Mouse (Mus musculus) adrenal gland, postnatal 14 days (tissue): ENCODE data around the gene Cdk6. TPM values are rescaled to one million over a fixed set of nuclear protein-coding genes. Genes with fewer than 3 reads are reported as not detected.
A peak's percentile ranks its signal among the peaks of the same experiment; 100 is the strongest.
"Not testable (repeated sequence)": the region's sequence is repeated elsewhere in the genome, so short reads cannot be mapped to it uniquely, and the experiment has no call there.

ENCODE experiments used
- DNase-seq: peaks from one replicate; pipeline ENCODE4 v3.0.0; 2021; ENCODE audit warnings: mixed read lengths
- total RNA-seq: library from RNA; stranded (reverse); gene quantifications from 2 replicates; pipeline ENCODE4 v1.2.3, GENCODE M21; 2021

Cdk6 gene
- total RNA-seq, 1 experiment from 2014 or later = 23.4 TPM

DNA sequence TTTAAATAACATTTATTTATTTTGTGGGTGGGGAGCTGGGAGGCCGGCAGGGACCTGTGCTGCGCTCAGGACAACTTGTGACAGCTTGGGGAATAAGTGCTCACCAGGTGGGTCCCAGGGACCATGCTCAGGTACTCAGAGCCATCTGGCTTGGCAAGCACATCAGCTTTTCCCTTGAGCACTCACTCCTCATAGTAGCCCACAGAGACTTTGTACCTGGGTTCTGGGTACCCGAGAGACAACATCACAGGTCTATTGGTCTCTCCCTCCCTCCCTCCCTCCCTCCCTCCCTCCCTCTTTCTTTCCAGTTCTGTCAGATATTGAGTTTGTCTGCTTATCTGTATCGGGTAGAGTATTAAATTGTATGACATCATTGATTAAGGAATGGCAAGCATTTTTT is 38.0 kb downstream of the Cdk6 start:
- no peak for DNase-seq

- DNase-seq = no peak
These were observed 39.5 kb downstream of the Cdk6 start for GRCm38 (mm10) chr5:3380692-3381233.

DNA sequence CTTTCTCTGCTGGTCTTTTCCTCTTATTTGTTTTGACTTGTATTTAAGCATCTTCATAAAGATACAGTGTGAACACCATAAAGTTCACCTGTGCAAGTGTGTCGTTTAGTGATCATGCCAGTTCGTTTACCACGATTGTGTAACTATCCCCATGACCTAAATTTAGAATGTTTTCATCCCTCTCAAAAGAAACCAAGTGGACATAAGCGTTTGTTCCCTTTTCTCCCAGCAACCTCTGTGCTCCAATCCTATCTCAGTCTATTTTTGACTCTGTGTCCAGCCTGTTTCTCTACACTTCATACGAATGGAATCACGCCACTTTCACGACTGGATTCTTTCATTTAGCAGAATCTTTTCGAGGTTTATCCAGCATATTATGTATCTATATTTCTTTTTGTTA is 40.5 kb downstream of the Cdk6 start:
- no peak for DNase-seq

DNA sequence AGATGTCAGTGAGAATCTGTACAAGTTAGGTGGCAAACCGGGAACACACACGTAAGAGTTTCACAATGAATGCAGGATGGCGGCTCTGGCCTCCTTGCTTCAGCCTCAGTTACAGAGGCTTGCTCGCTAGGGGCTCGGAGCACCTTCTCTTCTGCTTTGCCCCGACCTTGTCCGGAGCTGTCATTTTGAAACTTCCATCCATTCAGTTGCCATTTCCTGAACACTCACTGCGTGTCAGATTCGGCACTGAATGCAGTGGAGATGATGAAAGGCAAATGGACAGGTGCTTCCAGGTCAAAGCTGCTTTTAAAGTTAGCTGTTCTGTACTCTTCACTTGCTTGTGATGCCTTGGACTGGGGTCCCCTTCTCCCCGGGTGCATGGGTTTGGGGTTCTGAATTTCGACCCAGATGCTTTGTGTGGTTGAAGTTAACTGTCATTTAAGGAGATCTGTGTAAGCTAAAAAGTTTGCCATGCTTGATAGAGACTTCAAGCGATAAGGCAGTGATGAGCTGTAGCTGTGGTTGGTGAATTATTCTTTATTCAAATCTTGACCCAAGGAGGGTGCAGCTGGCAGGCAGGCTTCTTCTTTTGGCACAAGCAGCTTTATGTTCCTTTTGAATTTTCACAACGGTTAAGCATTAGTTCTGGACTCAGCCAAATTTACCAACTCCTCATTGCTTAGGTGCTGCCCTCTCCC is 41.2 kb downstream of the Cdk6 start:
- DNase-seq = no peak

- DNase-seq = no peak
These were observed 42.3 kb downstream of the Cdk6 start for GRCm38 (mm10) chr5:3383547-3383946.

DNA sequence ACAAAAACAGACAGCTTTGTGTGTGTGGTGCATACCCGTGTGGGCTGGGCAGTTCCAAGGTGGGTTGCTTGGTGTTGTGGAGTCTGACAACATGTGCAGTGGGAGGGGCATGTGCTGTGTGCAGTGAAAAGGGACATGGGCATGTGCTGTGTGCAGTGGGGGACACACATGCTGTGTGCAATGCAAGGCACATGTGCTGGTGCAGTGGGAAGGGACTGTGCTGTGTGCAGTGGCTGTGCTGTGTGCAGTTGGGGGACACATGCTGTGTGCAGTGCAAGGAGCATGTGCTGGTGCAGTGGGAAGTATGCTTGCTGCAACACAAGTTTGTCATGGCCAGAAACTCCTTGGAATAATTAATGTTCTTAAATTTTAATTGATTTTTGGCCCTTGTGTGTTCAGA is 43.8 kb downstream of the Cdk6 start:
- no peak for DNase-seq

DNA sequence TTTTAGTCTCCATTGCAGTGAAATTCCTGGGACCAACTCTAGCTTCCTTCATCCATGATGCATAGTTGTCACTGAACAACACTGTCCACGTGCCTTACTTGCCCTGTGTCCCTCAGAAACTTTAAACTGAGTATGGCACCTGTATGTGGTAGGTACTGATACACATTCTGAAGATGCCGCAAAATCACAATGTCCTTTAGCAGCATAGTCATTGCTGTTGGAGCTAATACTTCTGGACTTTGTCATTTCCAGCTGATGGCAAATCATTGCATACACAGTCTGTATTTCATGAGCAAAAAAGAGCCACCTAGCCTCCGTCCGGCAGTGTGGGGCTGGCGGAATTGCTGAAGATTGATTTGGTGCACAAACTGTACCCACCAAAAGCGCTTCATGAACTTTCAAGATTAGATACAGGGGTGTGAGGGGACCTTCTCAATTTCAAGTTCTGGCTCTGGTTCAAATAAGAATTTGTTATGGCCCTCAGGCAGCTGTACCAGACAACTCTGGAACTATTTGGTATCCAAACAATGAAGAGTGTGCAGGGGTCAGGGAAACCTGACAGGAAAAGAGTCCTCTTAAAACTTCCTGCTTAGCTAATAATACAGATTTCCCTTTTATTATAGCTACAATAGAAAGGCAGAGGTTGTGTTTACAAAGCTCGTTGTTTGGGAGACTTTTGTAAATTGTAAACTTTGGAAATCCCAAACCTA is 44.9 kb downstream of the Cdk6 start:
- no peak for DNase-seq

DNA sequence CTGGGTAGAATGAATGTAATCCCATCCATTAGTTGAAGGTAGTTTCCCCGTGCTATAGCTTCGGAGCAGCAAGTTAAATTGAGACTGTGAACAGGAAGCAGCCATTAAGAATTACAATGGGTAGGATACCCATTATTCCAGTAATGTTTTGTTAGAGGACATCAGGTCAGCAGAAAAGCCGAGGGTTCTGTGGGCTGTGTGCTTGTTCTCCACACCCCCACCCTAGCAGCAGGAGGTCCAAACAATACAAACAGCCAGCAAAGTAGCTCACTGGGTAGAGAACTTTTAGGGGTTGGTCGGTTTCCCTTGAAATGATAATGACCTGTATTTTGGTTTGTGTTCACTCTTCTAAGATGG is 45.4 kb downstream of the Cdk6 start:
- no peak for DNase-seq

- DNase-seq = no peak
These were observed 45.9 kb downstream of the Cdk6 start for GRCm38 (mm10) chr5:3387138-3387537.

GRCm38 (mm10) chr5:3392856-3393255 is 51.6 kb downstream of the Cdk6 start:
- no peak for DNase-seq

DNA sequence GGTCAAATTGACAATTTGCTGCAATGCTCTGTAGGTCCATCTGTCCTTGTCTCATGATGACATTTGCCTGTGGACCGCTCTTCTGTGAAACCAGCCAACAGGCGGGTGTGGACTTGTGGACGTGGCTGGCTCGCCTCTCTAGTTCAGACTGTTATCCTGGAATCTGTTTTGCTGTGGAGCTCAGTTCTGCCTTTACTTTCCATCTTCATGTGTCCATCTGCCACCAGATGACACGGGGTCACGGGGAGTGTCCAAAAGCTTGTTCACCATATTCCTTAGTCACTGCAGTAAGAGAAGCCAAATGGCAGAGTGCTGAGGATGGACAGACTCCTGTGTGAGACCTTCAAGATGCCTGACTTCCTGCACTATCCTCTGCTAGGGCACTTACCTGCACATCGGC is 52.9 kb downstream of the Cdk6 start:
- DNase-seq = no peak

GRCm38 (mm10) chr5:3395020-3395419 is 53.7 kb downstream of the Cdk6 start:
- DNase-seq = no peak

DNA sequence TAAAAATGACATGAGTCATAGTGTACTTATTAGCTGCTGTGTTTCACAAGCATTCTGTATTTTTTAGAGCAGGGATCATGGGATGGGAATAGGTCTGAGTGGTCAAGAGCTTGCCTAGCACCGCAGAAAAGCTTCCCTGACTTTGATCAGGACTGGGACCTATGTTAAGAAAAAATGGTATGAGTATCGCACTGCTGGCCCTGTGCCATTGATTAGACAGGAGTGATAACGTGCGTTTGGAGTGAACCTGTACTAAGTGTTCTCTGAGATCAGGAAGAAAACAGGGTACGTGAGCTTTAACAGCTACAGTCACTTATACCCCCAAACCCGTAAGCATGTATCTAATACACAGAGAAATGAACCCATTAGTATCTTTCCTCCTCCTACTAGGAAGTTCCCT is 54.9 kb downstream of the Cdk6 start:
- no peak for DNase-seq

GRCm38 (mm10) chr5:3396910-3397575 is 55.8 kb downstream of the Cdk6 start:
- DNase-seq = no peak

DNA sequence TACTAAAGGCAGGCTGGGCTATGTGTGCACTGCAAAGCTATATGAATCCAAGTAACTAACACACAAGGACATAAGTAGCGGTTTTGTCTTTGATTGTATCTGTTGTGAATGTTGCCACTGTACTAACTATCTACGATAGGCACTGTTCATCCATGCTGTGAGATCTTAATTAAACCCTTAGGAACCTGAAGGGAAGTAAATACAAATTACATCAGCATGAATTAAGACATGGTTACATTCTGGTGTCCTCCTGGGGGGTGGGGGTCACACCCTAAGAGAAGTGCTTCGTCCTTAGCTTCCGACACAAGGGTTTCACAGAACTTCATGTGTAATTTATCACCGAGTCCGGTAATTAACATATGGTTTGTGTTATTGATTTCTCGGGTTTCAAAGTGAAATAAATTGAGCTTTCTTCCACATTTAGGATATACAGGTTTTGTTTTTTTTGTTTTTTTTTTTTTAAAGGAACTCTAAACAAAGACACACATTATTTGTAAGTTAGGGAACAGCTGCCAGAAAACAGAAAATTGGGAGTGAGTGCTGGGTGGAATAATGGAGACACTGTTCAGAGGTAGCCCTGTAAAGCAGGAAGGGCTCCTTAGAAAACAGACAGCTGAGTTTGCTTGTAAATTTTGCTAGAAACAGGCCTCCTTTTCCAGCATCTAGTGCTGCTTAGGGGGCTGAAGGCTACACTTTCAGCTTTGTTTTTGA is 58.7 kb downstream of the Cdk6 start:
- DNase-seq = no peak

- DNase-seq = peak; percentile 34
These were observed 63.8 kb downstream of the Cdk6 start for GRCm38 (mm10) chr5:3405102-3405501.

DNA sequence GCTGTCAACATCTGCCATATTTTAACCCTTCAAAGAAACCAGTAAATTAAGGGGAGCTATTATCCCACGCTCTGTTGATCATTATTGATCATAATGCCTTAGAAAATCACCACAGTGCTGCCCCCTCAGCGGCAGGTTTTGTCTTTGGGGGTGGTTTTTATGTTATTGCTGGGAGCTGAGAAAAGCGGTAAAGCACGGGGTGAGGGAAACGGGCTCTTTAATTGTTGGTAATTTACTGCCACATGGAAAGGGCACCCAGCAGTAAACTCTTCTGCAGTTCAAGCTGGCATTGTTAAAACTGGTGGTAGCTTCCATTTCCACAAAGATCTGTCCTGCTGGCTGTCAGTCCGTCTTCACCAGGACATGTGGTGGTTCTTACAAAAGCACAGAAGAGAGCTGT is 64.2 kb downstream of the Cdk6 start:
- DNase-seq = no peak

- DNase-seq = no peak
These were observed 66.6 kb downstream of the Cdk6 start for GRCm38 (mm10) chr5:3407926-3408325.

DNA sequence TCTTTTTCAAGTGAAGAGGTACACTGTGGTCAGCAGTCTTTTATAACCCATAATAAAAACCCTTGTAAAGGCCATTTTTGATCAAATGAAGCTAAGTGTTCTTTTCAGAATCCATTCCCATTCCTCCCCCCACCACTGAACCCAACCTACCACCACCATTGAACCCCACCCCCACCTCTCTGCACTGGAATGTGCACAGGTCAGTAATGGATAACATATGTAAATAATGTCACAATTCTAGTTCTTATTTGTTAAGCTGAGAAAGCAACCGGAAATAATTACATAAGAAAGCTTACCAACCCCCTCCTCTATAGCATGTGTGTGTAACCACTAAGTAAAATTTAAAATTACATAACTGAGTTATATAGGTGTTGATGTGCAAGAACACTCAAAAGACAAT is 76.9 kb downstream of the Cdk6 start:
- DNase-seq = not testable (repeated sequence)

GRCm38 (mm10) chr5:3420094-3420831 is 79.0 kb downstream of the Cdk6 start:
- no peak for DNase-seq

- DNase-seq = no peak
These were observed 79.5 kb downstream of the Cdk6 start for GRCm38 (mm10) chr5:3420832-3421228.

DNA sequence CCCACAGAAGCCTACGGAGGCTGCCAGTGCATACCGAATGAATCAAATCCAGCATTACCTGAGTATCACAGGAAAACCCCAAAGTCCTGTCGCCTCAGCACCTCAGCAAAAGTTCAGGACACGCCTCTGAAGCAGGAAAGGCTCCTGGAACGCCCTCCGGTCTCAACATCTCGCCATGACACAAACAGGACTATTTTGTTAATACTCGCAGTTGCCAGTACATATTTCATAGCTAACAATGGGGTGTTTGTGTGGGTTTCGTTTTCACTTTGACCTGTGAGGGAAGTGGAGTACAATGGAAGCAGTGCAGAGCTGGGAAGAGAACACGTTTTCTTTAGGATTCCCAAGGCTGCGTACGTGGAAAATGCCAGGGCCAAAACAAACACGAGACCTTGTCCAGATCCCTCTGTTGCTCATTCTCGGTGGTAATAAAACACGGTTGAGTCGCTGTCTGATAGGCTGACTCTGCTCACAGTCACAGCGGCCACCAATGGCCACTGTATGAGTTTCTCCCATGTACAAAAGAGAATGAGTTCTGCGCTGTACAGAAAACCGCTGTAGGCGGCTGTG is 91.9 kb downstream of the Cdk6 start:
- DNase-seq = peak; percentile 64
